Mouse (Mus musculus): ENCODE data around the gene Dennd2a.

GRCm38 (mm10) chr6:39527337-39527784 lies 30.3 kb downstream of the Dennd2a start:
- TF ChIP-seq CTCF (IDR thresholded peaks at IDR 0.05; ENCODE audit: low read depth, low read length), result no peak
- no peak for TF ChIP-seq POLR2A (IDR thresholded peaks at IDR 0.05; ENCODE audit: borderline replicate concordance, low read depth, low read length)
